Mouse (Mus musculus) C2C12 (cell line): ENCODE measurements around the gene Arl15.

Experiments used
- CEBPB ChIP-seq: IDR thresholded peaks from one replicate; pipeline ENCODE4 v1.6.1; 2011; ENCODE audit warnings: low read depth, mild to moderate bottlenecking, control low read depth, moderate library complexity
- CTCF ChIP-seq: IDR thresholded peaks from one replicate; pipeline ENCODE4 v1.5.1; 2011; ENCODE audit not compliant: control insufficient read depth, insufficient read depth, insufficient read length
- FOSL1 ChIP-seq: IDR thresholded peaks from one replicate; pipeline ENCODE4 v1.8.0; 2011; ENCODE audit warnings: mild to moderate bottlenecking, low read length; ENCODE audit not compliant: poor library complexity, insufficient read depth, severe bottlenecking
- MAX ChIP-seq: IDR thresholded peaks from one replicate; pipeline ENCODE4 v1.6.1; 2011; ENCODE audit warnings: mild to moderate bottlenecking, control low read depth
- MYOD1 ChIP-seq: IDR thresholded peaks from one replicate; pipeline ENCODE4 v1.6.1; 2011; ENCODE audit warnings: low read depth; ENCODE audit not compliant: control insufficient read depth, insufficient read length
- MYOG ChIP-seq: IDR thresholded peaks from one replicate; pipeline ENCODE4 v1.6.1; 2011; ENCODE audit not compliant: control insufficient read depth, insufficient read length; ENCODE audit errors: extremely low read depth
- USF1 ChIP-seq: IDR thresholded peaks from one replicate; pipeline ENCODE4 v1.6.1; 2011; ENCODE audit warnings: low read depth, mild to moderate bottlenecking, control low read depth, moderate library complexity

- TF ChIP-seq CTCF (no peak), MAX (no peak), MYOD1 (no peak), USF1 (no peak), FOSL1 (no peak), CEBPB (no peak), MYOG (no peak)
These were observed 277.1 kb downstream of the Arl15 start for GRCm38 (mm10) chr13:114071439-114071838.
